In the genomic region with DNA sequence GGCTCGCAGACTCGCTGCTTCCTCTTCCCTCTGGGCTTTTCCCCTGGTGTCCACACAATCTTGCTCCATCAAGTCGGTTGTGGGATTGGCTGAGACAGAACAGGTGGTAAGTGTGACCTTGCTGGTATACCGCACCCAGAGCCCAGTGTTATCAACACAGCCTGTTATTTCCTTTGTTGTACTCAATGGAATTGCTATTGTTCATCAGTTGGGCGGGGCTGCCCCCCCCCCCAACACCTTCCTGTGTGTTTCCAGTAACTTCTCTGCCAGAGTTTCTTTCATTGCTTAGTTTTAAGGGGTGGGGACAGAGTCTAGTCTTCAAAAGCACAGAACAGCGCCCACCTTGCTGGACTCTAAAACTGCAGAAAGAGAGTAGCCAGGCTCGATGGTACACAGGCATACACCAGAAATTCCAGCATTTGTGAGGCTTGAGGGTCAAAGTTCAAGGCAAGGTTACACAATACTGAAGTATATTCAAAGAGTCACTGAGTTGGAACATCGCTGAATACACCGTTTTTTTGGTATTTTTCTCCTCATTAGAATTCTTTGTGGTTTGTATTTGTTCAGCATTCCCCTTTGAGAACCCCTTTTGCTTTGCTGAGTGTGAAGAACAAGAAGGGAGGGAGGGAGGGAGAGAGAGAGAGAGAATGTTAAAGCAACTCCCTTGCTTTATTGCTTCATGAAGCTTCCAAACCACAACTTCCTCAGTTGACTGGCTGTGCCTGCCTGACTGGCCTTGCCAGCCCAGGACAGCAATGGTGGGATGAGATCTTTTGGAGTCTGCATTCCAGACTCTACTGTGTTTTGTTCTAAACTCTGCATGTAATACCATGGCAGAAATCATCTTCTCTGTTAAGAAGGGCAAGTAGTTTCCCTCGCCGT, we compare ENCODE assay signal across 9 mouse cellular contexts. TPM values are rescaled to one million over a fixed set of nuclear protein-coding genes. Genes with fewer than 3 reads are reported as not detected.
DNase-seq lines count a peak whose midpoint lies in the region; ATAC-seq and TF ChIP-seq lines count a peak whose summit lies in the region.
"Had no signal": no experiment of that assay in that cellular context is flagged by ENCODE, and none has a peak within 500 bp of the region (broad histone marks: within the 10 kb centered on the region; RNA-seq: fewer than 3 reads in every experiment).

No protein-coding gene starts in this region.

- TF ChIP-seq CTCF in layer of hippocampus, adult 2 months (conservative IDR thresholded peaks at IDR 0.05), result peak; percentile 48
- no peak for TF ChIP-seq CTCF in thymus, adult 2 months (IDR thresholded peaks at IDR 0.05; ENCODE audit: borderline replicate concordance, control insufficient read depth, extremely low read depth, insufficient read depth, low read length, poor library complexity)

- H3K4me3 ChIP-seq in layer of hippocampus, adult 2 months, result no peak overlapping the region
- no peak overlapping the region for H3K4me3 ChIP-seq in brown adipose tissue, adult 24 weeks (ENCODE audit: insufficient read depth, low read depth, low read length)
- H3K4me3 ChIP-seq in stomach, embryonic 15.5 days (replicated peaks), result no peak overlapping the region
- no peak overlapping the region for H3K4me3 ChIP-seq in thymus, adult 2 months (ENCODE audit: control insufficient read depth, insufficient read depth, low read length)
- no peak overlapping the region for H3K4me3 ChIP-seq in neural tube, embryonic 15.5 days (replicated peaks)

- no peaks in the 10 kb centered on the region for H3K36me3 ChIP-seq in stomach, embryonic 15.5 days
- H3K36me3 ChIP-seq in thymus, adult 2 months (ENCODE audit: control insufficient read depth, insufficient read depth, low read length), result no peaks in the 10 kb centered on the region
- H3K36me3 ChIP-seq in neural tube, embryonic 15.5 days, result no peaks in the 10 kb centered on the region

- H3K27me3 ChIP-seq in stomach, embryonic 15.5 days (replicated peaks), result no peaks in the 10 kb centered on the region
- H3K27me3 ChIP-seq in thymus, adult 2 months (ENCODE audit: control insufficient read depth, insufficient read depth, low read length), result no peaks in the 10 kb centered on the region
- no peaks in the 10 kb centered on the region for H3K27me3 ChIP-seq in neural tube, embryonic 15.5 days (replicated peaks)

- no peak for TF ChIP-seq POLR2A in thymus, adult 2 months (IDR thresholded peaks at IDR 0.05; ENCODE audit: control insufficient read depth, extremely low read depth, insufficient read depth, low read length, poor library complexity)

- 56% methylated on average over 11 of the region's 11 CpGs for WGBS in stomach, embryonic 15.5 days
- WGBS in thymus, adult 2 months, result 11% methylated on average over 11 of the region's 11 CpGs
- 67% methylated on average over 11 of the region's 11 CpGs for WGBS in neural tube, embryonic 15.5 days

- no peak for DNase-seq in layer of hippocampus, adult 2 months (ENCODE audit: low spot score in 2 of 2)
- DNase-seq in layer of hippocampus, adult 18-20 months (ENCODE audit: low spot score in 2 of 2), result no peak
- peak; percentile 12 for DNase-seq in liver
- DNase-seq in thymus, adult 2 months, result no peak
- no peak for DNase-seq in retina, postnatal 1 day
- DNase-seq: cerebellum, adult 2 months had no signal

- no peaks in the 10 kb centered on the region for H3K9me3 ChIP-seq in stomach, embryonic 15.5 days
- H3K9me3 ChIP-seq in neural tube, embryonic 15.5 days (replicated peaks), result no peaks in the 10 kb centered on the region

- peak overlapping the region; percentile 14; the same call in 1 of the 2 replicates for H3K27ac ChIP-seq in layer of hippocampus, adult 2 months
- H3K27ac ChIP-seq in brown adipose tissue, adult 24 weeks (replicated peaks; ENCODE audit: low read depth, low read length), result peak overlapping the region; percentile 94
- peak overlapping the region; percentile 35; the same call in 1 of the 2 replicates for H3K27ac ChIP-seq in stomach, embryonic 15.5 days
- no peak overlapping the region for H3K27ac ChIP-seq in thymus, adult 2 months (ENCODE audit: control insufficient read depth, insufficient read depth, low read length)
- no peak overlapping the region for H3K27ac ChIP-seq in neural tube, embryonic 15.5 days (replicated peaks)

- 0 out of 2 replicates have a peak, but pooled peaks have one; percentile 23 for ATAC-seq in stomach, embryonic 15.5 days (ENCODE audit: insufficient read depth, low FRiP score, low read depth)
- no peak for ATAC-seq in neural tube, embryonic 15.5 days (ENCODE audit: low FRiP score)

- no peak overlapping the region for H3K4me2 ChIP-seq in stomach, embryonic 15.5 days
- H3K4me2 ChIP-seq in neural tube, embryonic 15.5 days, result no peak overlapping the region

- H3K4me1 ChIP-seq in brown adipose tissue, adult 24 weeks (ENCODE audit: control insufficient read depth, insufficient read depth, insufficient read length, low read length), result peaks cover 26% of the 10 kb centered on the region
- no peaks in the 10 kb centered on the region; the same call in 1 of the 2 replicates for H3K4me1 ChIP-seq in stomach, embryonic 15.5 days
- 0 out of 2 replicates have a peak, but pooled peaks cover 9% of the 10 kb centered on the region for H3K4me1 ChIP-seq in thymus, adult 2 months (replicated peaks; ENCODE audit: control insufficient read depth, insufficient read depth, low read length)
- peaks cover 7% of the 10 kb centered on the region for H3K4me1 ChIP-seq in neural tube, embryonic 15.5 days

- H3K9ac ChIP-seq in stomach, embryonic 15.5 days, result no peak overlapping the region
- H3K9ac ChIP-seq in neural tube, embryonic 15.5 days (replicated peaks), result no peak overlapping the region

RNA-seq across cellular contexts. Expression of a gene that starts 3.2 kb away (rescaled TPM):
- 10 to 100 TPM; 39.8 to 42.2 TPM for total RNA-seq in layer of hippocampus, adult 2 months (2021)
- total RNA-seq in layer of hippocampus, adult 18-20 months (2021), result 10 to 100 TPM; 45.4 to 45.5 TPM
- 6.3 and 7.4 TPM in 2 replicates for polyA plus RNA-seq in brown adipose tissue, adult 24 weeks (2012; ENCODE audit: insufficient read depth, insufficient read length, missing spikeins)
- polyA plus RNA-seq in stomach, embryonic 15.5 days (2015; fragmentation: Nextera tagmentation; extraction: Ambion mirVana), result 9.3 and 9.4 TPM in 2 replicates
- polyA plus RNA-seq in thymus, adult 2 months (2012; rRNA removed), result 17.2 and 17.3 TPM in 2 replicates
- polyA plus RNA-seq in neural tube, embryonic 15.5 days (2015; fragmentation: Nextera tagmentation; extraction: Ambion mirVana), result 8.7 and 8.9 TPM in 2 replicates

Comparison
In these comparisons a context has a peak if more than half of its experiments do, and no peak if none do; other contexts are left out.
1. H3K27ac ChIP-seq: peak in layer of hippocampus, adult 2 months (single experiment), brown adipose tissue, adult 24 weeks (single experiment) and stomach, embryonic 15.5 days (single experiment); none in thymus, adult 2 months (single experiment) and neural tube, embryonic 15.5 days (single experiment).